Mouse (Mus musculus) bone marrow, adult 2 months (tissue): ENCODE data around the gene Fry. TPM values are rescaled to one million over a fixed set of nuclear protein-coding genes. Genes with fewer than 3 reads are reported as not detected.

ENCODE experiments used
- H3K27ac ChIP-seq: fragments of 200-500 bp; 2 replicates; pipeline ENCODE4 v1.5.1; 2012; ENCODE audit warnings: low read depth, mild to moderate bottlenecking, control low read depth, inconsistent platforms, low read length; ENCODE audit not compliant: control insufficient read depth, poor library complexity, insufficient read depth
- H3K4me1 ChIP-seq: fragments of 200-500 bp; 2 replicates; pipeline ENCODE4 v1.6.1; 2011; ENCODE audit warnings: low read length; ENCODE audit not compliant: control insufficient read depth, insufficient read depth
- H3K4me3 ChIP-seq: fragments of 200-500 bp; replicated peaks from 2 replicates; pipeline ENCODE3; 2011; ENCODE audit warnings: mild to moderate bottlenecking, low read depth, low read length, control low read depth; ENCODE audit not compliant: control insufficient read depth
- CTCF ChIP-seq: fragments of 200-500 bp; IDR thresholded peaks from 2 replicates; pipeline ENCODE4 v1.5.1; 2011; ENCODE audit warnings: low read length, control low read depth; ENCODE audit not compliant: control insufficient read depth, insufficient read depth
- POLR2A ChIP-seq: fragments of 200-500 bp; IDR thresholded peaks from 2 replicates; pipeline ENCODE4 v1.6.1; 2011; ENCODE audit warnings: low read depth, mild to moderate bottlenecking, control low read depth, low read length, borderline replicate concordance; ENCODE audit not compliant: control insufficient read depth
- WGBS: fragments of 180-500 bp; shearing (Covaris S2); methylation state at CpG from one replicate; pipeline ENCODE4 v1.1.7; 2018; 5-methylcytosine and 5-hydroxymethylcytosine counted together
- polyA plus RNA-seq: library from polyadenylated mRNA; stranded (reverse); fragments of >200 nt; gene quantifications from 2 replicates; pipeline ENCODE4 v1.2.4, GENCODE M21; 2011; ENCODE audit warnings: low replicate concordance; ENCODE audit not compliant: missing spikeins, insufficient read depth, insufficient read length

The Fry gene
- polyA plus RNA-seq, 1 experiment: 20.0 TPM

DNA sequence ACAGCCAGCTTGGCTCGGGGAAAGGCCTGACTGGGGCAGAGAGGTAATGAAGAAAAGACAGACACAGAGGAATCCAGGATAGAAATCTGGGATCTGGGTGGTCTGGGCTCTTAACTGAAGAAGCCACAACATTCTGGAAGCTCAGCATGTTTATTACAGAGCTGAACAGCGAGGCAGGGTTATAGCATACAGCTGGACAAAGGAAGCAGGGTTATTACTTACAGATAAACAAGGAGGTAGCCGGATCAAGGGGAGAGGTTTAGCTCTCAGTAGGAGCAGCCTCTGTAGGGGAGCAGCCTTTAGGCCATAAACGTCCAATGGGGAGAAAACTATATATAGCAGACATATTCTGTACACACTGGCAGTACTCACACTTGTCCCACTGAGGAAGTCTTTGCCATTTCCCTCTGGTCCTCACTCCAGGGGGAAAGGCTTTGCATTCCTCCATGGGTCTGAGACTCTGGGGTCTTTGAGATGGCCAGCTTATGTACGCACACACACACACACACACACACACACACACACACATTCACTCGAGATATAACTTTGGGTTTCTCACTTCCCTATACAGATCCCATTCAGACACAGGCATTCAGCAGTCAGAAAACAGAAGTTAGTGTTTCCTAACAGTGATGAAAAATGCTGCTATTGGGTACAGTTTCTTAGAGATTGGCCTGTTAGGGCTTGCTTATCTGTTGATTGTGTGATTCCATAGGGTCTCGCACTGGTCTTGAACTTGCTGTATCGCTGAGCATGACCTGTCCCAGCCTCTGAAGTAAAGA lies 256.5 kb downstream of the Fry start:
- H3K4me3 ChIP-seq: no peak overlapping the region
- TF ChIP-seq CTCF (no peak), POLR2A (no peak)
- H3K4me1 ChIP-seq: no peaks in the 10 kb centered on the region
- 65% methylated on average over 8 of the region's 8 CpGs for WGBS
- H3K27ac ChIP-seq: no peak overlapping the region

DNA sequence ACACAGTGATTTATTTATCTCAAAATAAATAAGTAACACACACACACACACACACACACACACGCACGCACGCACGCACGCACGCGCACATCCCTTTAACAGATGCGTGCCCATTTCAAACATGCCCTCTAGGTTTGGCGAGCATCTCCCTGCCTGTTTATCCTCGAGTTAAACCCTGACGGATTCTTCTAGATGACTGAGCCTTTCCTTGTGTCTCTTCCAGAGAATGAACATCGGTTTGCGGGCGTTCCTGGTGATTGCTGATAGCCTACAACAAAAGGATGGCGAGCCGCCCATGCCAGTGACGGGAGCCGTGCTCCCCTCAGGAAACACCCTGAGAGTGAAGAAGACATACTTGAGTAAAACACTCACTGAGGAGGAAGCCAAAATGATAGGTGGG lies 260.1 kb downstream of the Fry start:
- Histone ChIP-seq H3K4me3 (no peak overlapping the region), H3K4me1 (no peaks in the 10 kb centered on the region), H3K27ac (no peak overlapping the region)
- 90% methylated on average over 18 of the region's 18 CpGs for WGBS
- no peak for TF ChIP-seq CTCF
- TF ChIP-seq POLR2A: no peak

DNA sequence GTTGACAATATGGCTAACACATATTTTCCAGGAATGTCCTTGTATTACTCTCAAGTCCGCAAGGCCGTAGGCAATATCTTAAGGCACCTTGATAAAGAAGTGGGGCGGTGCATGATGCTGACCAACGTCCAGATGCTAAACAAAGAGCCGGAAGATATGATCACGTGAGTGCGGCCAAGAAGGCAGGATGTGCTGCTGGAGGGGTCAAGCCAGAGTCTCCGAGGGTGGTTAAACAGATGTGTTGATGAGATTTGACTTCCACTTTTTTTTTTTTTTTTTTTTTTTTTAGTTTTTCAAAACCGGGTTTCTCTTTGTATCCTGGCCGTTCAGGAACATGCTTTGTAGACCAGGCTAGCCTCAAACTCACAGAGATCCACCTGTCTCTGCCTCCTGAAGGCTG lies 262.3 kb downstream of the Fry start:
- no peak overlapping the region for H3K4me3 ChIP-seq
- H3K4me1 ChIP-seq: no peaks in the 10 kb centered on the region
- TF ChIP-seq CTCF (no peak), POLR2A (no peak)
- H3K27ac ChIP-seq: no peak overlapping the region
- WGBS: 75% methylated on average over 10 of the region's 10 CpGs

DNA sequence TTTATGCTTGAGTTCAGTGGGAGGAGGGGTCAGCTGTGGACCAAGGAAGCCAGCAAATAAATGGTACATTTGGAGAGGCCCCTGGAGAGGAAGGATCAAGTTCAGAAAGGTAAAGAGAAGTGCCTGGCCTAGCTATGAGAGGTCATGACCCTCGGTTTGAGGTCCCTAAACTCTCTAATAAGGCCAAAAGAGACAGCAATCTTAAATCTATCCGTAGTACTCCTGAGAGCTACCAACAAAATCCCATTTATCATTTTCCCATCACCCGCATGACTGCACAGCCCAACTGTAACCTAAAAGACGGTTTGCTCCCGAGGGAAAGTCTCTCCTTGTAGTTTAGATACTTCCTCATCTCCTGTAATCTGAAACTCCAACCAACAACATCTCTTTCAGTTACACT lies 264.0 kb downstream of the Fry start:
- no peak for TF ChIP-seq CTCF
- no peak for TF ChIP-seq POLR2A
- H3K27ac ChIP-seq: no peak overlapping the region
- H3K4me3 ChIP-seq: no peak overlapping the region
- WGBS: 83% methylated on average over 5 of the region's 5 CpGs
- H3K4me1 ChIP-seq: no peaks in the 10 kb centered on the region

DNA sequence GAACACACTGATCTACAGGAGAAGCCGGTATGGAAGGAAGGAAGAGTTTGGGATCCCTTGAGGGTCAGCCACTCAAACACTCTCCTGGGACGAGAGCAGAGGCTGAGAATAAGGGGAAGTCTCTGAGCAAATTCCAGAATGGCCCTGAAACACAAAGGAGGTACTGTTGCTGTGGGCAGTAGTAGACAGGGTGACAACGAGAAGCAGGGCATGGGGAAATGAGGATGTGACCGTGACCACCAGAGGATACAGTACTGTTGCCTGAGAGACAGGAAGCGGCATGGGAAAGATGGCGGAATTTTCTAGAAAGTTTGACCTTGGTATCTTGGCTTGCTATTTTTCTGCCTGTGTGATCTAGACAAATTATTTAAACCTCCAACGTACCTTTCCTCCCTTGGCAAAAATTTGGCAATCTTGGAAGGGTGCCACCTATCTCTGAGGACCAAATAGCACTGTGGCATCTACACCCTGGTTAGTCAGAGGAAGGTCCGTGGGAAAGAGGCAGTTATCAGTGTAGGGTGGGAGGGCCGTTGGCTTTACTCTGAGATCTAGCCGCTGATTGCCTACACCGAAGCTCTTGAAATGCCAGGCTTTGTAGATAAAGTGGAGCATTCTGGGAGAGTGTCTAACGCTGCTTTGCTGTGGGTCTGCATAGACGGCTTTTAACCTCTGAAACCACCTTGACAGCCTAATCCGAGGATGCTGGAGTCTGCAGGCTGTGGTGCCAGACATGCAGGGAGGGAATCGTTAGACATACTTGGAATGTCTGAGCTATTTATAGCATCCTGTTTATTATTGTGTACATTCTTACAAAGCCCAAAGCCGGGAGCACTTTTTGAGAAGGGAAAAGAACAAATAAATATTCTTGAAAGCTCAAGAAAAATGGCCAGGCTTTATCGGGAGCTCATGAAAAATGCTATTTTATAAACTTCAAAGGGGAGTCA lies 266.1 kb downstream of the Fry start:
- 69% methylated on average over 17 of the region's 17 CpGs for WGBS
- no peaks in the 10 kb centered on the region for H3K4me1 ChIP-seq
- H3K4me3 ChIP-seq: no peak overlapping the region
- no peak overlapping the region for H3K27ac ChIP-seq
- TF ChIP-seq POLR2A (no peak), CTCF (no peak)

DNA sequence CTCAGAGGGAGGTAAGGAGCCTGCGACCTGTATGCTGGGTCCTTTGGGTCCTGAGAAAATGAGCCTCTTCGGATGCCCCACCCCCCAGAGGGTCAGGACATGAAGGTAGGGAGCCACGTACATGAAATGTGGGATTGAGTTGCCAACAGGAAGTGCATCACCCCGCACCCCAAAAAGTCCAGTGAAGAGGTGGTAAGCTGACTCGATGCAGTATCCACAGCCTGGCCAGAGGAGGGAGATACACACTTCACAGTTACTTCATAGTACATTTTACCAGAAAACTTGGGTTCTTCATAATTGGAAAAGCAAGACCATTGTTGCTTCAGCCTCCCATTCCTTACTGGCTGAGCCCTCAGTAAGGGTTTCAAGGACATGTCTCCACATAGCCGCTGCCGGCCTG lies 266.8 kb downstream of the Fry start:
- no peaks in the 10 kb centered on the region for H3K4me1 ChIP-seq
- no peak overlapping the region for H3K4me3 ChIP-seq
- TF ChIP-seq CTCF: no peak
- no peak overlapping the region for H3K27ac ChIP-seq
- WGBS: 82% methylated on average over 7 of the region's 7 CpGs

DNA sequence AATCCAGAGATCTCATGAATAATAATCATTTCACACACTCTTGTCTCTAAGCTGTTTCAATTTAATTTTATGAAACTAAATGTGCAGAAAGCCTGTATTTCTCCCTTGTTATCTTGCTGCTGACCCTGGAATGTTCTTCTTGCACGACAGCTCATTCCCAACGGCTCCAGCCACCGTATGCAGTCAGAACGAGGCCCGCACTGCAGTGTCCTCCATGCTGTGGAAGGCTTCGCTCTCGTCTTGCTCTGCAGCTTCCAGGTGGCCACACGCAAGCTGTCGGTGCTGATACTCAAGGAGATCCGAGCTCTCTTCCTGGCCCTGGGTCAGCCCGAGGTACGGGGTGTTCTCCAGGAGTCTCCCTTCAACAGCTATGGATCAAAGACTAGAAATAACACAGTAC lies 270.2 kb downstream of the Fry start:
- Histone ChIP-seq H3K4me1 (no peaks in the 10 kb centered on the region), H3K27ac (no peak overlapping the region), H3K4me3 (no peak overlapping the region)
- TF ChIP-seq POLR2A (no peak), CTCF (no peak)
- WGBS: 89% methylated on average over 12 of the region's 12 CpGs

DNA sequence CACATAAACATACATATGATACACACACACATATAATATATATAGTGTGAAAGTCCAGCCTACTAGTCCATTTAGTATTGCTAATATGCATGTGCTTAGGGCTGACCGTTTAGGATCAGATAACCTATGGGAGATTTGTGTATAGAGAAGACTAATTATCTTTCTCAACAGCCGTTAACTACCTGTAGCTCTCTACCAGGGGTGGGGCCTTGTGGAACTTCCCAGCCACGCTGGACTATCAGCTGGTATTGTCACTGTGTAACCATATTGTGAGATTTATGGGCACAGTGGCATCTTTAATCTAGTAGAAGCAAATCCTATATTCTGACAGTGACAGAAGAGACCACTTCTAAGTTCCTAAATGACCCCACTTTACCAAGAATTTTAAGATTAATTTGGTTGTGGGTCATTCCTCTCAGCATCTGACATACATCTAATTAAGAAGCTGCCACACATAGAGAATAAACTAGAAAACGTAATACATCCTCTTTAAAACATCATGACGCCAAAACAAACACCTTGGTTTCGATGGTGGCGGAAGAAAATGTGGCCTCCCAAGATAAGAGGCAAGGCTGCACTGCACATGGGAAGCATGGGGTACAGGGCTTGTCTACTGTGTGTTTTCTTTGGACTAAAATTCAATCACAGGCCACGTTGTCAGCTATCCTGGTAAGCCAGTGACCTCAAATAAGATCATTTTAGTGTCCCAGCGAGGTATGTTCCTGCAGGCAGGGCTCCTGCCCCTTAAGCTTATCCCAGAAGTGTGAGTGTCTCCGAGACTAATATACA lies 271.3 kb downstream of the Fry start:
- Histone ChIP-seq H3K27ac (no peak overlapping the region), H3K4me1 (no peaks in the 10 kb centered on the region), H3K4me3 (no peak overlapping the region)
- 55% methylated on average over 10 of the region's 10 CpGs for WGBS
- TF ChIP-seq POLR2A: no peak
- no peak for TF ChIP-seq CTCF
